Mouse (Mus musculus): Measurements from ENCODE around the gene Tex21. TPM values are rescaled to one million over a fixed set of nuclear protein-coding genes. Genes with fewer than 3 reads are reported as not detected.
A peak's percentile ranks its signal among the peaks of the same experiment; 100 is the strongest.

The Tex21 gene
- total and polyA plus RNA-seq, 2 experiments from 2014 or later, result not detected

DNA sequence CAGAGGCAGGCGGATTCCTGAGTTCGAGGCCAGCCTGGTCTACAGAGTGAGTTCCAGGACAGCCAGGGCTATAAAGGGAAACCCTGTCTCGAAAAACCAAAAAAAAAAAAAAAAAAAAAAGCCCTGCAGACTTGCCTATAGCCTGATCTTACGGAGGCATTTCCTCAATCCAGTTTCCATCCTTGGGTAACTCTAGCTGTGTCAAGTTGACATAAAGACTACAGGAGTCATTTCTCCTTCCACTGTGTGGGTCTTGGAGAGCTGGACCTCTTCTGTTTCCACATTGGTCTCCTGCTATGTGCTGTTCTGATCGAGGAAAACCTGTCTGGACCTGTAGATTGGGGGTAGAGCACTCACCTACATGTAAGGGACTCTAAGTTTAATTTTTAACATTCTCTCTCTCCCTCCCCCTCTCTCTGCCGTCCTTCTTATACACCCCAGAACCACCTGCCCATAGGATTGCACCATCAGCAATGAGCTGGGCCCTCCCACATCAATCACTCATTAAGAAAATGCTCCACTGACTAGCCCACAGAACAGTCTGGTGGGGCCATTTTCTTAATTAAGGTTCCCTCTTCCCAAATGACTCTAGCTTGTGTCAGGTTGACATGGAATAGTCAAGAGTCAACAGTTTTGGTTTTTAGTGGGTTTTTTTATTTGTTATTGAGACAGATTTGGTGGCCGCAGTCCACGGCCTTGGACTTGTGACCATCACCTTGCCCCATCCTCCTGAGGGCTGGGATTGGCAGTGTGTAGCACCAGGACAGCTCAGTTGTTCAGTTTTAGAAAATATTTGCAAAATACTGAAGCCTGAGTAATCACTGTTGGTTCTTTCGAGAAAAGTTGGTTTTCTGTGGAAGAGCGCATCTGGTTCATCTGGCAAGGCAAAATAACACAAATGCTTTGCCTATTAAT, 26.3 kb upstream of the Tex21 start:
- ATAC-seq (ENCODE audit: low FRiP score), result no peak
- 95% methylated on average over 10 of the region's 10 CpGs for WGBS
- no peak for TF ChIP-seq CTCF (IDR thresholded peaks at IDR 0.05)

DNA sequence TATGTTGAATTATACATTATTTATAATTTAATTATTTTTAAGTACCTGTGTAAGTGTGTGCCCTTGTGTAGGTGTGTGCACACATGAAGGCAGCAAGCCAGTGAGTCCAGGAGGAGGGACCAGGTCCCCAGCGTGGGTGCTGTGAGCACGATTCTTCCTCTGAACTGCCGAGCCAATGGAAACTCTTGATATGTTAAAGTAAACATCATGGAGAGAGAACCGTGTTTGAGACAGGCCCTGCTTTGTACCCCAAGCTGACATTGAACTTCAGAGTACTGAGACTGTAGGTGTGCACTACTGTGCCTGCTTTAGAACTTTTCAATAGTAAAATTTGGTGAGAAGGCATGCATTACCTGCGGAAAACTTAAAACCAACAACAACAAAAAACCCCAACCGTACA, 25.0 kb upstream of the Tex21 start:
- H3K27ac ChIP-seq (ENCODE audit: low read depth, low read length), result no peak overlapping the region
- H3K27me3 ChIP-seq (ENCODE audit: insufficient read depth, low read length), result no peaks in the 10 kb centered on the region
- DNase-seq (ENCODE audit: low spot score) (no peak), ATAC-seq (ENCODE audit: low FRiP score) (no peak)
- H3K4me3 ChIP-seq (ENCODE audit: low read depth, low read length), result no peak overlapping the region
- no peaks in the 10 kb centered on the region for H3K4me1 ChIP-seq (ENCODE audit: insufficient read depth, low read length)
- no peak overlapping the region for H3K4me2 ChIP-seq (ENCODE audit: low read depth, low read length, poor library complexity, severe bottlenecking)
- no peak overlapping the region for H3K9ac ChIP-seq (replicated peaks; ENCODE audit: low read length, poor library complexity, severe bottlenecking)
- no peak for TF ChIP-seq CTCF (IDR thresholded peaks at IDR 0.05)
- H3K36me3 ChIP-seq (ENCODE audit: insufficient read depth, low read length), result peaks cover 4% of the 10 kb centered on the region; the same call in 1 of the 2 replicates
- H3K9me3 ChIP-seq (ENCODE audit: low read length), result no peaks in the 10 kb centered on the region
- WGBS, result 93% methylated on average over 6 of the region's 6 CpGs

More for the DNA sequence above, 26.3 kb upstream of the Tex21 start:
- Histone ChIP-seq H3K36me3 (ENCODE audit: insufficient read depth, low read length) (peaks cover 4% of the 10 kb centered on the region), H3K27me3 (ENCODE audit: insufficient read depth, low read length) (no peaks in the 10 kb centered on the region), H3K27ac (ENCODE audit: low read depth, low read length) (no peak overlapping the region), H3K4me2 (ENCODE audit: low read depth, low read length, poor library complexity, severe bottlenecking) (no peak overlapping the region), H3K9ac (replicated peaks; ENCODE audit: low read length, poor library complexity, severe bottlenecking) (no peak overlapping the region), H3K4me1 (ENCODE audit: insufficient read depth, low read length) (no peaks in the 10 kb centered on the region), H3K4me3 (ENCODE audit: low read depth, low read length) (no peak overlapping the region), H3K9me3 (ENCODE audit: low read length) (no peaks in the 10 kb centered on the region)
- no peak for DNase-seq (ENCODE audit: low spot score)

DNA sequence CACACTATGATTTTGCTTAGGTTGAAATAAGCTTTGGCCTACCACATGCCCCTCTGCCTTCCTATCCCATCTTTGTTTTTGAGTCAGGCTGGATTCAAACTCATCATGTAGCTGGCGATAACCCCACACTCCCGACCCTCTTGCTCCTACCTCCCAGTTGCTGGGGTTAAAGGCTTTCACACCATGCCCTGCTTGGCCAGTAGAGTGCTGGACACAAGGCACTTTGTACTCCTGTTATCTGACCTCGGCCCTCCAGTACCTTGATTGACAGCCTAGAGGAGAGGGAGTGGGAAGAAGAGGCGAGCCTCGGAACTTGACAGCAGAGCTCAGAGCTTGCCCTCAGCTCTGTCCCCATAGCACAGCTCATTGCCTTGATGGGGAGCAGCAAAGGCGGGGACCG, 22.6 kb upstream of the Tex21 start:
- Histone ChIP-seq H3K36me3 (ENCODE audit: insufficient read depth, low read length) (peaks cover 4% of the 10 kb centered on the region; the same call in 1 of the 2 replicates), H3K4me2 (ENCODE audit: low read depth, low read length, poor library complexity, severe bottlenecking) (no peak overlapping the region), H3K9ac (replicated peaks; ENCODE audit: low read length, poor library complexity, severe bottlenecking) (no peak overlapping the region), H3K4me3 (ENCODE audit: low read depth, low read length) (no peak overlapping the region), H3K27me3 (ENCODE audit: insufficient read depth, low read length) (no peaks in the 10 kb centered on the region), H3K9me3 (ENCODE audit: low read length) (no peaks in the 10 kb centered on the region), H3K27ac (ENCODE audit: low read depth, low read length) (no peak overlapping the region), H3K4me1 (ENCODE audit: insufficient read depth, low read length) (no peaks in the 10 kb centered on the region)
- no peak for ATAC-seq (ENCODE audit: low FRiP score)
- DNase-seq (ENCODE audit: low spot score), result no peak
- 79% methylated on average over 7 of the region's 7 CpGs for WGBS
- no peak for TF ChIP-seq CTCF (IDR thresholded peaks at IDR 0.05)

DNA sequence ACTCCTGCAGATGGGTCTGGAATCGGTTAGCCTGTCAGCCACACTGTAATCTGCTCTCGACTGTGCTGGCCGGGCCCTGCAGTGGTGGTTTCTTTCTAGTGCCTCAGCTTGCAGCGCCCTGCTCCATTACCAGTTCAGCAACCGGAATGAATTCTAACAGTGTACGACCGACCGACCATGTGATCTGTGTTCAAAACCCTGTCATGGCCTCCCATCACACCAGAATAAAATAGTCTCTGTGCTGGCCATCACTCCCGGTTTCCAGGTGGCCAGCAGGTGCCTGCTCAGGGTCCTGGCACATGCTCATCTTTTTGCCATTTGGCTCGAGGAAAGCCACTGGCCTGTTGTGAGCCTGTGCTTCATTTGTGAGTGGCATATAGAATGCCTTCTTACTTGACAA, 22.1 kb upstream of the Tex21 start:
- Histone ChIP-seq H3K27ac (ENCODE audit: low read depth, low read length) (no peak overlapping the region; the same call in 1 of the 2 replicates), H3K9ac (replicated peaks; ENCODE audit: low read length, poor library complexity, severe bottlenecking) (no peak overlapping the region), H3K36me3 (ENCODE audit: insufficient read depth, low read length) (peaks cover 4% of the 10 kb centered on the region; the same call in 1 of the 2 replicates), H3K9me3 (ENCODE audit: low read length) (no peaks in the 10 kb centered on the region), H3K27me3 (ENCODE audit: insufficient read depth, low read length) (no peaks in the 10 kb centered on the region), H3K4me3 (ENCODE audit: low read depth, low read length) (no peak overlapping the region), H3K4me2 (ENCODE audit: low read depth, low read length, poor library complexity, severe bottlenecking) (no peak overlapping the region), H3K4me1 (ENCODE audit: insufficient read depth, low read length) (no peaks in the 10 kb centered on the region)
- DNase-seq (ENCODE audit: low spot score) (no peak), ATAC-seq (ENCODE audit: low FRiP score) (no peak)
- 80% methylated on average over 10 of the region's 10 CpGs for WGBS
- no peak for TF ChIP-seq CTCF (IDR thresholded peaks at IDR 0.05)

- peak; percentile 80 for TF ChIP-seq CTCF (IDR thresholded peaks at IDR 0.05)
- Histone ChIP-seq H3K36me3 (ENCODE audit: insufficient read depth, low read length) (peaks cover 4% of the 10 kb centered on the region; the same call in 1 of the 2 replicates), H3K9me3 (ENCODE audit: low read length) (no peaks in the 10 kb centered on the region), H3K9ac (replicated peaks; ENCODE audit: low read length, poor library complexity, severe bottlenecking) (no peak overlapping the region), H3K4me1 (ENCODE audit: insufficient read depth, low read length) (no peaks in the 10 kb centered on the region), H3K4me2 (ENCODE audit: low read depth, low read length, poor library complexity, severe bottlenecking) (no peak overlapping the region), H3K27ac (ENCODE audit: low read depth, low read length) (no peak overlapping the region), H3K27me3 (ENCODE audit: insufficient read depth, low read length) (no peaks in the 10 kb centered on the region), H3K4me3 (ENCODE audit: low read depth, low read length) (no peak overlapping the region)
- DNase-seq (ENCODE audit: low spot score) (peak; percentile 78), ATAC-seq (ENCODE audit: low FRiP score) (no peak)
- 64% methylated on average over 9 of the region's 9 CpGs for WGBS
Measured at GRCm38 (mm10) chr12:76266875-76267274, 20.3 kb upstream of the Tex21 start.

DNA sequence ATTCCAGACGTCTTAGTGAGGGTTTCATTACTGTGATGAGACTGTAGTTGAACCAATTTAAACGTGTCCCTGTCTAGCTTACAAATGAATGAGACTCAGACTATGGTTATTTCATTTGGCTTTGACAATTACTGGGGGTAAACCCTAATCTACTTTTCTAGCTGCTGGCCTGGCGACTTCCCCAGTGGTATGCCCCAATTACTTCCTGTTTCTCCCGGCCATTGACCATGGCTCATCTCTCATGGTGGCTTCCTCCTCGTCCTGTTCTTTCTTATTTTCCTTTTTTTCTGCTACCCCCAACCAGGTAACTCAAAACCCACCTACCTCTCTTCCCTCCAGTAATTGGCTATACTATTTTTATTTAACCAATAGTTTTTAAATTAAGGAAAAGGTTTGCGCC, 18.5 kb upstream of the Tex21 start:
- no peak for TF ChIP-seq CTCF (IDR thresholded peaks at IDR 0.05)
- H3K36me3 ChIP-seq (ENCODE audit: insufficient read depth, low read length), result no peaks in the 10 kb centered on the region
- H3K27me3 ChIP-seq (ENCODE audit: insufficient read depth, low read length), result no peaks in the 10 kb centered on the region
- no peak overlapping the region for H3K9ac ChIP-seq (replicated peaks; ENCODE audit: low read length, poor library complexity, severe bottlenecking)
- DNase-seq (ENCODE audit: low spot score) (no peak), ATAC-seq (ENCODE audit: low FRiP score) (no peak)
- WGBS, result 76% methylated on average over 6 of the region's 6 CpGs
- H3K27ac ChIP-seq (ENCODE audit: low read depth, low read length), result no peak overlapping the region; the same call in 1 of the 2 replicates
- no peak overlapping the region for H3K4me2 ChIP-seq (ENCODE audit: low read depth, low read length, poor library complexity, severe bottlenecking)
- no peaks in the 10 kb centered on the region for H3K9me3 ChIP-seq (ENCODE audit: low read length)
- no peaks in the 10 kb centered on the region for H3K4me1 ChIP-seq (ENCODE audit: insufficient read depth, low read length)
- H3K4me3 ChIP-seq (ENCODE audit: low read depth, low read length), result no peak overlapping the region
